Mouse (Mus musculus) hindbrain, embryonic 13.5 days (tissue): ENCODE measurements around the gene Uprt. TPM values are rescaled to one million over a fixed set of nuclear protein-coding genes. Genes with fewer than 3 reads are reported as not detected.

Experiments
- ATAC-seq: fragments of 200-750 bp; cut with Nextera tagmentation; 2 replicates; pipeline ENCODE4 v1.8.0; 2017; ENCODE audit warnings: moderate TSS enrichment; ENCODE audit not compliant: low FRiP score
- H3K27ac ChIP-seq: fragments of 300-500 bp; sonication (generic); 2 replicates; pipeline ENCODE4 v1.5.1; 2015; ENCODE audit warnings: inconsistent platforms, mild to moderate bottlenecking, moderate library complexity
- H3K27me3 ChIP-seq: fragments of 300-500 bp; sonication (generic); 2 replicates; pipeline ENCODE4 v1.6.1; 2015; ENCODE audit warnings: mild to moderate bottlenecking, inconsistent platforms
- H3K36me3 ChIP-seq: fragments of 300-500 bp; sonication (generic); 2 replicates; pipeline ENCODE4 v1.6.1; 2015; ENCODE audit warnings: mild to moderate bottlenecking, inconsistent platforms
- H3K4me1 ChIP-seq: fragments of 300-500 bp; sonication (generic); replicated peaks from 2 replicates; pipeline ENCODE4 v1.6.1; 2015; ENCODE audit warnings: inconsistent platforms
- H3K4me2 ChIP-seq: fragments of 300-500 bp; sonication (generic); 2 replicates; pipeline ENCODE4 v1.6.1; 2015; ENCODE audit warnings: inconsistent platforms, mild to moderate bottlenecking, moderate library complexity
- H3K4me3 ChIP-seq: fragments of 300-500 bp; sonication (generic); 2 replicates; pipeline ENCODE4 v1.5.1; 2015; ENCODE audit warnings: mild to moderate bottlenecking, inconsistent platforms
- H3K9ac ChIP-seq: fragments of 300-500 bp; sonication (generic); 2 replicates; pipeline ENCODE4 v1.6.1; 2015; ENCODE audit warnings: mild to moderate bottlenecking, inconsistent platforms
- H3K9me3 ChIP-seq: fragments of 300-500 bp; sonication (generic); 2 replicates; pipeline ENCODE4 v1.6.1; 2016; ENCODE audit warnings: inconsistent platforms
- WGBS: fragments of 180-500 bp; shearing (Covaris S2); methylation state at CpG from one replicate; pipeline ENCODE4 v1.1.7; 2015; 5-methylcytosine and 5-hydroxymethylcytosine counted together
- polyA plus RNA-seq: library from polyadenylated mRNA; unstranded; fragments of >200 nt; fragmentation: Nextera tagmentation; extraction: Ambion mirVana; gene quantifications from 2 replicates; pipeline ENCODE4 v1.2.1, GENCODE M21; 2015

Uprt gene
- polyA plus RNA-seq = 1.4 and 1.6 TPM in 2 replicates

DNA sequence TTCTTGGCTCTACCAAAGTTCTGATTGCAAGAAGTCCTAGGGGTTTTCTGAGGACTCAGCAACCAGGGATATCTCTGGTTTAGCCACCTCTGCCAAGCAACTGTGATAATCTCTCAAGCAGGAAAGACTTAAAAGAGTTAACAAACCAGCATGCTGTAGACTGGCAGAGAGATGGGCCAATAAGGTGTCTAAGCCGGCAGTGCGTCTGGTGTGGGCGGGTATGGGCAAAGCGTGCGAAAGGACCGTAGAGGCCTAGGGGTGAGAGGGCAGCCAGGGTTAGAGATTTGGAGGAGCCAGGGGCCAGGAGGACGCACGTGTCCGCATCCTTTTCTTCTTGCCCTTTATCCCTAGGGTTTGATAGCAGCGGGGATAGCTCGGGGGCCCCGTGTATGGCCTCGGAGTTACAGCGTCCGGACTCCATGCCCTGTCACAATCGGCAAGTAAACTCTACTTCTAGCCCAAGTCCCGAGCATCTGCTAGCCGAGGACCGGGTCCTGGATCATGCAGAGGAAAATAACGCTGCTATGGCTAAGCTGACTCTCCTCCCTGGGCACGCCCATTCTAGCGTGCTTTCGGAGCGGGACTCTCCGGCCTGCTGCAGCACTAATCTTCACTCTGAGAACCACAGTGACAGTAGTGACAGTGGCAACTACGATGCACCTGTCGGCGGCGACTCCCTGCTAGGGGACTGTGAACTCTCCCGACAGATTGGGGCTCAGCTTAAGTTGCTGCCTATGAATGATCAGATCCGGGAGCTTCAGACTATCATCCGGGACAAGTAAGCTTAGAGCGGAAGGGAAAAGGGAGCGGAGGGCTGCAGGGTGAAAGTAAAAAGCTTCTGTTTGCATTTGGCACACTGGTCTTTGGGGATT, at the start of gene Uprt:
Uprt (plus strand) TSS at position 247 of the 872 bp plus-strand sequence.
- Histone ChIP-seq H3K27ac (peak within 1 kb of the TSS; percentile 78), H3K27me3 (peaks cover 33% of the 10 kb centered on the region), H3K4me2 (peak within 1 kb of the TSS; percentile 55), H3K4me1 (no peaks in the 10 kb centered on the region), H3K9me3 (no peaks in the 10 kb centered on the region), H3K4me3 (peak within 1 kb of the TSS; percentile 59), H3K9ac (peak within 1 kb of the TSS; percentile 72), H3K36me3 (no peaks in the 10 kb centered on the region)
- peak; percentile 99 for ATAC-seq
- WGBS = 16% methylated on average over 34 of the region's 34 CpGs

DNA sequence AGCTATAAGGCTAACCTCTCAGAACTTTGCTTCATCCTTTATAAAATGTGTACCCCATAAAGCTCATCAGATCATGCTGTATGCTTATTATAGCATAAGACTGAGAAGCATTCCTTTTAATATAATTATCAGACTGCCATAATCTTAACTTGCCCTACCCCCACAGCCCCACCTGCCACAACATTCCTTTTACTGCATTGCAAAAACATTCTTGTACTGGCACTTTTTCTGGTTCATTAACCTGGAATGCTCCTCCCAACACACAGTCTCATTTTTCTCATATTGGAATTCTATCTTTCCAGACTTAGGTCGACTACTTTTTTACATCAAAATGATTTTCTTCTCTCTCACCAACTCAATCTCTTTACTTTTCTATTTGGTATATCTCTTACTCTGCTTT, 49.2 kb upstream of the Uprt start:
- H3K4me1 ChIP-seq = no peaks in the 10 kb centered on the region
- WGBS = 50% methylated on average over 1 of the region's 1 CpGs
- H3K4me3 ChIP-seq = no peak overlapping the region
- no peak overlapping the region for H3K4me2 ChIP-seq
- H3K9ac ChIP-seq = no peak overlapping the region
- peaks cover 22% of the 10 kb centered on the region; the same call in 1 of the 2 replicates for H3K27me3 ChIP-seq
- H3K36me3 ChIP-seq = no peaks in the 10 kb centered on the region
- no peak overlapping the region for H3K27ac ChIP-seq
- ATAC-seq = no peak
- no peaks in the 10 kb centered on the region for H3K9me3 ChIP-seq

DNA sequence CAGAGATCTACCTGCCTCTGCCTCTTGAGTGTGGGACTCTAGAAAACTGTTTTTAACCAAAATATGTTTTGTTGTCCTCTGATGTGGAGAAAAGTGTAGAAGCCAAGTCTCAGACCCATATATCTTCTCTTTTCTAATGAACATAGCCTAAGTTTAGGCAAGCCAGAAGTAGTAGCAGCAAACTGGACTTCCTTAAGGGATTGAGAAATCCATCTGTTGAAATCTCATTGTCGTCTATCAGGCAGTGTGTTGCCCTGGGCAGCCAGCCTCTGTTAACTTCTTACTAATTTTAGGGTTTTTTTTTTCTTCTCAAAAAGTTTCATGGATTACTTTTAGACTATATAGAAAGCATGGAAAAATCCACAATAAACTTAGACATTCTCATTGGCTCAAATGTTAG, 30.2 kb upstream of the Uprt start:
- no peak for ATAC-seq
- Histone ChIP-seq H3K36me3 (no peaks in the 10 kb centered on the region), H3K27me3 (peaks cover 20% of the 10 kb centered on the region; the same call in 1 of the 2 replicates), H3K9me3 (no peaks in the 10 kb centered on the region), H3K4me1 (no peaks in the 10 kb centered on the region), H3K4me2 (no peak overlapping the region), H3K9ac (no peak overlapping the region), H3K27ac (no peak overlapping the region), H3K4me3 (no peak overlapping the region)
- WGBS = 89% methylated on average over 1 of the region's 1 CpGs

DNA sequence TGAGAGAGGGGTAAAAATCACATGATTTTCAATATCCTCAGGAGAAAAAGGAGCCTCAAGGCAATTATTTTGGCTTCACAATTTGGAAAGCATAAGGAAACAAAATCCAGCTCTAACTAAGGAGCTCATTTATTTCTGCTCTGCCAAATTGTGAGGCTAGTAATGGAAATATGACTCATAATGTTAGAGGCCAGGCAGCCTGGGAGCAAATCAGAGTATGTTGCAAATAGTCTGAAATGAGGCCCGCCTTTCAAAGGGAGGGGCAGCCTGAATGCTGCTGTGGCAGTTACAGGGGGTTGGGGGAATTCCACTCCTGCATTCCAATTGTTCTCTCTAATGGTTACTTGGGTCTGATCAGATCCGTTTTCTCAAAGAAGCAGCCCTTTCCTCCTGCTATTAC, 20.9 kb upstream of the Uprt start:
- Histone ChIP-seq H3K36me3 (no peaks in the 10 kb centered on the region), H3K4me2 (no peak overlapping the region), H3K4me1 (no peaks in the 10 kb centered on the region), H3K27me3 (peaks cover 6% of the 10 kb centered on the region; the same call in 1 of the 2 replicates), H3K27ac (no peak overlapping the region), H3K9ac (no peak overlapping the region), H3K4me3 (no peak overlapping the region), H3K9me3 (no peaks in the 10 kb centered on the region)
- WGBS = 43% methylated on average over 2 of the region's 2 CpGs
- no peak for ATAC-seq

DNA sequence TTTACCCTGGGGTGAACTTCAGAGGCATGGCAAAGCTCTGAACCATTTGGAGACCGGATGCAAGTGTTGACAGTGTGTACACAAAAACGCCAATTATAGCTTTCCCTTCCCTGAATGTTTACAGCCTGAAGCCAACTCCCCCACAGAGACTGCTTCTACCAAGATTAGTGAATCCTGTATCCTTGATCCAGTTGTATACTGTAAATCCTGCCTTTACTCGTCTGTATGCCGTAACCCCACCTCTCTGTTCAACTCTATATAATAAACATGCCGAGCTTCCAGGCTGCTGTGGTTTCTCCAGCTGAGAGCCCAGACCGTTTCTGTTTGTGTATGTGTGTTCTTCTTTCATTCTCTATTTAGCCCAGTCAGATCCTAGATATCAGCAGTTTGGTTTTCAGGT, 18.2 kb upstream of the Uprt start:
- no peaks in the 10 kb centered on the region for H3K9me3 ChIP-seq
- H3K4me1 ChIP-seq = no peaks in the 10 kb centered on the region
- no peak overlapping the region for H3K4me3 ChIP-seq
- no peak overlapping the region for H3K27ac ChIP-seq
- no peak for ATAC-seq
- H3K36me3 ChIP-seq = no peaks in the 10 kb centered on the region
- 79% methylated on average over 6 of the region's 6 CpGs for WGBS
- peaks cover 6% of the 10 kb centered on the region; the same call in 1 of the 2 replicates for H3K27me3 ChIP-seq
- H3K4me2 ChIP-seq = no peak overlapping the region
- H3K9ac ChIP-seq = no peak overlapping the region

DNA sequence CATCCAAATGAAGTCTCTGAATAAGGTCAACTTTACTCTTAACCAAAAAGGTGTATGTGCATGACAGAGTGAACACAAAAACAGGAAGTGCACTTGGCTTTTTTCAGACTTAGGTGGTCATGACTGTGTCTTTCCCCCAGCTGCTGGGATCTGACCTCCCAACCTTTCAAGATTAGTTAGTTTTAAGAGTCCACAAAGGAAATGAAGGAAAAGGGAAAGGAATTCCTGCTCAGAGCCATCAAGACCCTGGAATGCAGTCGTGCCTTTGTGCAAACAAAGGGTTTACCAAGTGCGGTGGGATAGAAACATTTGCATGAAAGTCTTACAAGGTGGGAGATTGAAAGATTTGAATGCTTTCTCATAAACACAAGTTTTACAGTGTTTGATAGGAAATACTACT, 4.6 kb upstream of the Uprt start:
- no peak overlapping the region for H3K27ac ChIP-seq
- WGBS = 25% methylated on average over 2 of the region's 2 CpGs

DNA sequence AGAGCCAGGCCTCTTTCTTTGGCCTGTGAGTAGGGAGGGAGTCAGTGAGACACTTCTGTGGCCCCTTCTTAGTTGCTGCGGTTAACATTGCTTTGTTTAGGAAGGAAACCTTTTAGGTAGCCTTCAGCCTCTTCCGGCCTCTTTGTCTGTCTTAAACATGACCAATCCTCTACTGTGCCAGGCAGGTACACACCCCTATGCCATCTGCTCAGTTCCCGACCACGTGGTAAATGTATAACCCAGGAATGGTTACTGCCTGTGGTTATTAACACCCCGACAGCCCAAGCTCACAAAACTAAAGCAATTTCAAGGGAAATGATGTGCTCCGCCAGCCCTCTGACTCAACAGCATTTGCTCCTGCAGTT, 808 bp downstream of the Uprt start:
- 19% methylated on average over 6 of the region's 6 CpGs for WGBS
- no peaks in the 10 kb centered on the region for H3K4me1 ChIP-seq
- peak overlapping the region; percentile 78 for H3K27ac ChIP-seq
- H3K36me3 ChIP-seq = no peaks in the 10 kb centered on the region
- H3K27me3 ChIP-seq = peaks cover 35% of the 10 kb centered on the region
- peak; percentile 73 for ATAC-seq
- peak overlapping the region; percentile 72 for H3K9ac ChIP-seq
- peak overlapping the region; percentile 59 for H3K4me3 ChIP-seq
- peak overlapping the region; percentile 55 for H3K4me2 ChIP-seq
- H3K9me3 ChIP-seq = no peaks in the 10 kb centered on the region

More for the DNA sequence above, 4.6 kb upstream of the Uprt start:
- no peak overlapping the region for H3K4me3 ChIP-seq
- ATAC-seq = no peak
- no peak overlapping the region for H3K9ac ChIP-seq
- no peaks in the 10 kb centered on the region for H3K9me3 ChIP-seq
- no peaks in the 10 kb centered on the region for H3K36me3 ChIP-seq
- H3K4me1 ChIP-seq = no peaks in the 10 kb centered on the region
- H3K27me3 ChIP-seq = peaks cover 47% of the 10 kb centered on the region
- no peak overlapping the region for H3K4me2 ChIP-seq

DNA sequence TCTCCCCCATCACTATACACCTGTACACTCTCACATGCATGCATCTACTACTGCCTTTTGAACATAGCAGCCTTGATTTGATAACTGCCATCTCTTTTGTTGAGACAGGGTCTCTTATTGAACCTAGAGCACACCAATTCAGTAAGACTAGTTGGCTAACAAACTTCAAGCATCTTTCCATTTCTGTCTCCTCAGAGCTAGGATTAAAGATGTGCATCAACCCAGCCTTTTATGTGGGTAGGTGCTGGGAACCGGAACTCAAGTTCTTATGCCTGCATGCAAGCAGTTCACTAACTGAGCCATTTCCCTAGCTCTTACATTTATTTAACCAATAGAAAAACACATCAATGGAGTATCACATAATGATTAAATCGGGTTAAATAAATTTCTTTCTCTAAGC, 3.0 kb downstream of the Uprt start:
- no peak overlapping the region for H3K27ac ChIP-seq
- H3K4me1 ChIP-seq = no peaks in the 10 kb centered on the region
- H3K9ac ChIP-seq = no peak overlapping the region
- no peak overlapping the region for H3K4me3 ChIP-seq
- H3K36me3 ChIP-seq = no peaks in the 10 kb centered on the region
- WGBS = 87% methylated on average over 2 of the region's 2 CpGs
- H3K27me3 ChIP-seq = peaks cover 35% of the 10 kb centered on the region
- no peaks in the 10 kb centered on the region for H3K9me3 ChIP-seq
- no peak for ATAC-seq
- H3K4me2 ChIP-seq = no peak overlapping the region

DNA sequence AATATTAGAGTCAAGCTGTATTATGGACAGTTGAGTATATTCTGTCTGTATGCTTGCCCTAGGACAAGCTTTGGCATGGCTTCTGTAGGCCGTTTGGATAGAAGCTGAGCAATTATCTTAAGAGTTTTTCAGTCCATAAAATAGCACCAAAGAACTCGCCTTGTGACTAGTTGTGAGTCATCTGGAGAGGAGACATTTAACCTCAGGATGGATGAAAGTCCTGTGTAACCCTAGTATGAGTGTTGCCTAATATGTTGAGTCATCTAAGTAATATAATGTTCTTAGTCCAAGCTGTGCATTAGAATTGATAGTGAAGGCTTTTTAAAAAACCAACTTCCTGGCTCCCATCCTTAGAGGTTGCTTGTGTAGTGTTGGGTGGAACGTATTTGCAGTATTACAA, 5.4 kb downstream of the Uprt start:
- Histone ChIP-seq H3K27ac (no peak overlapping the region), H3K9me3 (no peaks in the 10 kb centered on the region), H3K4me1 (no peaks in the 10 kb centered on the region), H3K27me3 (peaks cover 28% of the 10 kb centered on the region; the same call in 1 of the 2 replicates), H3K4me3 (no peak overlapping the region), H3K36me3 (no peaks in the 10 kb centered on the region), H3K4me2 (no peak overlapping the region), H3K9ac (no peak overlapping the region)
- WGBS = 85% methylated on average over 3 of the region's 3 CpGs
- ATAC-seq = no peak

DNA sequence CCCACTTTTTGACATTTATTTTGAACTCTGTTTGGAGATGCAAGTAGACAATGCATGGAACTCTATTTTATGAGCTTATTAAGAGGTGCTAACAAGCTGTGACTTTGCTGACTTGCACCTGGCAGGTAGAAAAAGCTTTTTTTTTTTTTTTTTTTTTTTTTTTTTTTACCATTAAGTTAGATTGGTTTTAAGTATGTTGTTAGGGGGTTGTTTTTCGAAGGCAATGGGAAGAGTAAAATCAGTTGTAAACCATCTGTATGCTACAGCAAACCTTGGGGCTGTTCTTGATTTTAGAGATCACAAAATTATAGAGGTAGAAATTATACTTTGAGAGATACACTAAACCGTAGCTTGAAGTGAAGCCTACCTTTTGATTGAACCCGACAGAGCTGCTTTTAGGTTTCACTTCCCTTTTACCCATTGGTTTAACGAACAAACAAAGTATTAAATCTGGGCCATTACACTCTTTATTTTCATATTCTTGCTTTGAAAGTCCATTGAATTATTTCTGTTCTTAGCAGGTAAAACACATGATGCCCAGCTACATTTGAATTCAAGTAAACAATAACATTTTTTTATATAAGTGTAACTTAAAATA, 6.4 kb downstream of the Uprt start:
- H3K27ac ChIP-seq = no peak overlapping the region
- no peaks in the 10 kb centered on the region for H3K4me1 ChIP-seq
- H3K4me2 ChIP-seq = no peak overlapping the region
- no peaks in the 10 kb centered on the region for H3K36me3 ChIP-seq
- H3K9me3 ChIP-seq = no peaks in the 10 kb centered on the region
- H3K4me3 ChIP-seq = no peak overlapping the region
- H3K9ac ChIP-seq = no peak overlapping the region
- ATAC-seq = no peak
- WGBS = 82% methylated on average over 4 of the region's 4 CpGs
- peaks cover 23% of the 10 kb centered on the region; the same call in 1 of the 2 replicates for H3K27me3 ChIP-seq

DNA sequence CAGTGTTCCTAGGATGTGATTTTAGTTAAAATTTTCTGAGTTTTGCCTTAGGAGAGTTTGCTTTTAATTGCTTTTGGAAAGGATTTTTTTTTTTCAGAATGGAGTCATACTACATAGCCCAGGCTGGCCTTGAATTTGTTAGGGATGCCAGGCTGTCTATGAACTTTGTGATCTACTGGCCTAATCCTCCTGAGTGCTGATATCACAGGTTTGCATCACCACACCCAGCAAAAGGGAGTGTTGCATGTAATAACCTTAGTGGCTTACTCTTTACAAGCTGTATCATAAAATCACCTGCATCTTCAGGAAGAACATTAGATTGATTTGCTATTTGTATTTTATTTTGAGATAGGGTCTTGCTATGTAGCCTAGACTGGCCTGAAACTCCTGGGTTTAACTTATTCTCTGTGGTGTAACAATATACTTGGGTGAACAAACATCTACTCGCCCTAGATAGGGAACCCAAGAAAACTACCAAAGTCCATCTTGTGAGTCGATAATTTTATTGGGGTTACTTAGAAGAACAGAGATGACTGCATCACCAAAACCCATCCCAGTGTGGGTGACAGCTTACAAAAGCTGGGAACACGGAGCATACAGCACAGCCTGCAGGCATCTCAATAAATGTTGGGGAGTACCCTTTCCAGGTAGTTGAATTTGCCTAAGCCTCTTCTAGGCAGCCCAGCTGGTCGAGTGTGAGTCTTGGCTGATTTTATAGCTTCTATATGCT, 7.2 kb downstream of the Uprt start:
- no peak for ATAC-seq
- no peak overlapping the region for H3K4me3 ChIP-seq
- no peak overlapping the region for H3K4me2 ChIP-seq
- H3K36me3 ChIP-seq = no peaks in the 10 kb centered on the region
- no peak overlapping the region for H3K9ac ChIP-seq
- no peaks in the 10 kb centered on the region for H3K9me3 ChIP-seq
- WGBS = 74% methylated on average over 4 of the region's 4 CpGs
- no peaks in the 10 kb centered on the region for H3K4me1 ChIP-seq
- H3K27me3 ChIP-seq = peaks cover 26% of the 10 kb centered on the region; the same call in 1 of the 2 replicates
- H3K27ac ChIP-seq = no peak overlapping the region

DNA sequence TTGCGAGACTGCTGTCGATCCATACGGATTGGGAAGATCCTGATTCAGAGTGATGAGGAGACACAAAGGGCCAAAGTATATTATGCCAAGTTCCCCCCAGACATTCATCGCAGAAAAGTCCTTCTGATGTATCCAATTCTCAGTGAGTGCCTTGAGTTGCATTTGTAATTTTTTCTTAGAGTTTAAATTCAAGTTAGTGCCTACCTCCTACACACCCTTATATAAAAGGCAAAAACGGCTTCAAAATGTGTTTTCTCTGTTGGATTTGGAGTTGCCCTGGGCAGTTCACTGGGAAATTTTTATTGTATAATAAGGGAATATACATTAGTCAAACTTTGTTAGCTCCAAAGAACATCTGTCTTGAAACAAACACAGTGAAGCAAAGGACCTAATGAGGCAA, 19.1 kb downstream of the Uprt start:
- H3K27me3 ChIP-seq = peaks cover 26% of the 10 kb centered on the region; the same call in 1 of the 2 replicates
- no peak overlapping the region for H3K9ac ChIP-seq
- no peak overlapping the region for H3K4me2 ChIP-seq
- H3K4me3 ChIP-seq = no peak overlapping the region
- 0 out of 2 replicates have a peak, but pooled peaks cover 1% of the 10 kb centered on the region for H3K36me3 ChIP-seq
- no peaks in the 10 kb centered on the region for H3K4me1 ChIP-seq
- H3K9me3 ChIP-seq = no peaks in the 10 kb centered on the region
- WGBS = 78% methylated on average over 5 of the region's 5 CpGs
- no peak overlapping the region for H3K27ac ChIP-seq
- no peak for ATAC-seq
